Mouse (Mus musculus): ENCODE results near the gene A830005F24Rik. TPM values are rescaled to one million over a fixed set of nuclear protein-coding genes. Genes with fewer than 3 reads are reported as not detected.

Gene A830005F24Rik
- polyA plus RNA-seq (2016; fragmentation: Nextera tagmentation; extraction: Ambion mirVana) = 2.9 TPM in 2 replicates

DNA sequence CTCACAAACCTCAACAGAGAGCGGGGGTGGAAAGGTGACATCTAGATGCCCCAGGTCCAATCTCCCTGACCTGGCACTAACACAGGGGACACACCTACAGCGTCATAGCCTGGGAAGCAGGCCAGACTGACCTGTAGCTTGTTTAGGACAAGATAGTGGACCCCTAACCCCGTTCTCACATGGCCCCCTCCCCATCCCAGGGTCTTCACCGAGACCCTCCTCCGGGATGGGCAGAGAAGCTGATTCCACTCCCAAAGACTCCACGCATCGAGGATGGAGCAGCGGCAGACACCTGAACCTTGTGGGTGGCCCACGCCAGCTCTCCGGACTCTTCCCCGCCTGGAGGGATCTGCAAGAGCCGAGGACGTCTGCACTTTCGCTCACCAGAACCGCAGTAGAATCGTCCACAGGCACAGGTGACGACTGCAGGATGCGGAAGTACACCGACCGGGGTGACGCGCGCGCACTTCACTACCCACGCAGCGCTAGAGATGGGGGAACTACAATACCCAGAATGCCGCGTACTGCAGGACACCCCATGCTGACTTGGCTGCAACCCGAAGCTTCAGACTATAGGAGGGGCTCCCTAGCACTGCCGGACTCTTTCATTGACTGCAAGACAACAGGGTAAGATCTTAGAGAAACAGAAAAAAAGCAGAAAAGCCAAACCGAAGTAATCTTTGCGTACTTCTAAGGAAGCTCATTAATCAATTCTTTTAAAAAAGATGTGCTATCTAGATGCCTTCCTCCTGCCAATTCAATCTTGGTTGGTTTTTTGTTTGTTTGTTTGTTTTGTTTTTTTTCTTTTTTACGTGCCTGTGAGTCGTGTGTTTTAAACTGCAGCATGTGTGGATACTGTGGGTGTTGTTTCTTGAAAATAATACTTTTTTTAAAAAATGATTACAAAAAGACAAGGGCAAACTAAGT, at the start of gene A830005F24Rik, which contains the start of gene Zfp169:
TSS of gene A830005F24Rik (plus strand) at position 568 of the 927 bp plus-strand sequence.
TSS of gene Zfp169 (minus strand) at position 449 of the 927 bp plus-strand sequence.
- Histone ChIP-seq H3K4me3 (replicated peaks) (peak within 1 kb of the TSS; percentile 78), H3K27ac (peak within 1 kb of the TSS; percentile 20; the same call in 1 of the 2 replicates), H3K9me3 (no peaks in the 10 kb centered on the region), H3K27me3 (no peaks in the 10 kb centered on the region), H3K9ac (peak within 1 kb of the TSS; percentile 77), H3K4me1 (peaks cover 12% of the 10 kb centered on the region), H3K4me2 (peak within 1 kb of the TSS; percentile 88), H3K36me3 (replicated peaks) (no peaks in the 10 kb centered on the region)
- peak; percentile 99 for ATAC-seq (ENCODE audit: low FRiP score)
- 2% methylated on average over 34 of the region's 34 CpGs for WGBS

DNA sequence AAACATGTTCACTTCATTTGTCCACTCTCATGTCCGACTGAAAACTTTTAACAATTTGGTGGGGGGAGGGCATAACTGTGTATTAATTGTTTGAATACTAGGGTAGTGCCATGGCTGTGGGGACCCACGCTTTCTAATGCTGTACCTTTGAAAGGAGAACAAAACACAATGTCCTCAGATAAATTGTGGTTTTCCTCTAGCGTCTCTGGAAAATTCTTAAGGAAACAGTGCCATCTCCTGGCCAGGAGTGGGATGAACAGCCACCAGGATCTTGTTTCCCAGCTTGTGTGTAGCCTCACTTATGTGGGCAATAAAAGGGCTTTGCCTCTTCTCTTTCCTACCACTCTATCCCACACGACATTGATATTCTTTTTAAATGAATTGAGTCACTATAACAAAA, 49.2 kb upstream of the A830005F24Rik start:
- H3K4me2 ChIP-seq = no peak overlapping the region
- H3K27ac ChIP-seq = no peak overlapping the region
- no peaks in the 10 kb centered on the region; the same call in 1 of the 2 replicates for H3K27me3 ChIP-seq
- peak; percentile 65; the same call in 1 of the 2 replicates for ATAC-seq (ENCODE audit: low FRiP score)
- no peaks in the 10 kb centered on the region for H3K36me3 ChIP-seq (replicated peaks)
- no peak overlapping the region for H3K9ac ChIP-seq
- H3K4me1 ChIP-seq = peaks cover 21% of the 10 kb centered on the region
- H3K4me3 ChIP-seq (replicated peaks) = no peak overlapping the region
- H3K9me3 ChIP-seq = no peaks in the 10 kb centered on the region
- WGBS = 9% methylated on average over 4 of the region's 4 CpGs

DNA sequence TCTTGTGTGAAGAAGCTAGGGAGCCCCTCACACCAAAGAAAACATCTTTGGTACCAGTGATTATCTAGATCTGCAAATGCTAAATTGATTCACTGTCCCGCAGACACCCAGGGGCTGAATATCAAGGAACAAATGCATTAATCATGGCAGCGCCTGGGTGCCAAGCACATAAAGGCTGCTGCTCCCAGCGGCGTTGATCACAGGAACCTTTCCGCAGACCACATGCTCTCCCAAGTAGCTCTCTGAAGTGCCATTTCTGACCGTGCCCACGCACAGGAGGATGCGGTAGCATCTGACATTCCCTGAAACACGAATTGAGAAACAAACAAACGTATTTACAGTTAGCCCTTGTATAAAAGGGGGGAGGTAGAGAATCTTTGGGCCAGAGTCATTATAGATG, 47.2 kb upstream of the A830005F24Rik start:
- Histone ChIP-seq H3K36me3 (replicated peaks) (no peaks in the 10 kb centered on the region), H3K9ac (no peak overlapping the region), H3K27ac (peak overlapping the region; percentile 47; the same call in 1 of the 2 replicates), H3K9me3 (no peaks in the 10 kb centered on the region), H3K27me3 (no peaks in the 10 kb centered on the region; the same call in 1 of the 2 replicates), H3K4me1 (peaks cover 21% of the 10 kb centered on the region), H3K4me2 (no peak overlapping the region), H3K4me3 (replicated peaks) (no peak overlapping the region)
- WGBS = 60% methylated on average over 10 of the region's 10 CpGs
- ATAC-seq (ENCODE audit: low FRiP score) = no peak

DNA sequence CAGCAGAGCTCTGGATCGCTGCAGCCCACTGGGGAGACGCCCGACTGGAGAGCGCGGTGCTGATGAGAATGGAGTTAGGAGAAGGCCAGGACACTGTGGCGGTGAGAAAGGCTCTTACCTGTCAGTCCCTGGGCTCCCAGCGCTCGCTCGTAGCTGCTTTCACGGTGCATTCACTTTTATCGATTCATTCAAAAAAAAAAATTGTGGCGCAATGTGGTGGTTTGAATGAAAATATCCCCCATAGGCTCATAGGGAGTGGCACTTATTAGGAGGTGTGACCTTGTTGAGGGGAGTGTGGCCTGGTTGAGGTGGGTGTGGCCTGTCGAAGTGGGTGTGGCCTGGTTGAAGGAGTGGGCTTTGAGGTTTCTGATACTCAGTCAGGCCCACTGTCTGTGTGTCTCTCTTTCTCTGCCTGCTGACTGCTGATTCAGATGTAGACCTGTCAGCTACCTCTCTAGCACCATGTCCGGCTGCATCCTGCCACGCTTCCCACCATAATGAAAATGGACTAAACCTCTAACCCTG, 44.7 kb upstream of the A830005F24Rik start:
- Histone ChIP-seq H3K4me3 (replicated peaks) (no peak overlapping the region), H3K36me3 (replicated peaks) (no peaks in the 10 kb centered on the region), H3K9ac (no peak overlapping the region), H3K4me2 (no peak overlapping the region), H3K9me3 (no peaks in the 10 kb centered on the region), H3K4me1 (peaks cover 21% of the 10 kb centered on the region), H3K27ac (no peak overlapping the region), H3K27me3 (no peaks in the 10 kb centered on the region; the same call in 1 of the 2 replicates)
- ATAC-seq (ENCODE audit: low FRiP score) = no peak
- WGBS = 69% methylated on average over 15 of the region's 15 CpGs

DNA sequence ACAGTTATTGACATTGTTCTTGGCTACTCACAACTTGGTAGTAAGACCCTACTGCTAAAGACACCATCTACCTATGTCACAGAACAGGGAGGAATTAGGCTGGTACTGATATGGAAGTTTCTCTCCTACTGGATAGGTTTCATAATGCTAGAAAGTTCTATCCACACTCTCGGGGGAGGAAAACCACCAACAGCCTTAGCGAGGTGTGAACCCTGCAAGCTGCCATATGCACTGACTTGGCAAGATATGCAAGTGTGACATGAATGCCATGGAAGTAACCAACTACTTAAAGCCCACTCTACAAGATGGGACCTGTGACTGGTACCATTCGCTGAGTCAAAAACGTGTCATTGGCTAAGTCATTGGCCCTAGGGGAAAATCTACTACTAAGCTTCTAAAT, 29.8 kb upstream of the A830005F24Rik start:
- ATAC-seq (ENCODE audit: low FRiP score) = no peak
- Histone ChIP-seq H3K9ac (no peak overlapping the region), H3K27ac (no peak overlapping the region), H3K4me1 (no peaks in the 10 kb centered on the region), H3K4me2 (no peak overlapping the region), H3K9me3 (no peaks in the 10 kb centered on the region), H3K4me3 (replicated peaks) (no peak overlapping the region), H3K36me3 (replicated peaks) (peaks cover 10% of the 10 kb centered on the region), H3K27me3 (no peaks in the 10 kb centered on the region)
- 93% methylated on average over 4 of the region's 4 CpGs for WGBS

DNA sequence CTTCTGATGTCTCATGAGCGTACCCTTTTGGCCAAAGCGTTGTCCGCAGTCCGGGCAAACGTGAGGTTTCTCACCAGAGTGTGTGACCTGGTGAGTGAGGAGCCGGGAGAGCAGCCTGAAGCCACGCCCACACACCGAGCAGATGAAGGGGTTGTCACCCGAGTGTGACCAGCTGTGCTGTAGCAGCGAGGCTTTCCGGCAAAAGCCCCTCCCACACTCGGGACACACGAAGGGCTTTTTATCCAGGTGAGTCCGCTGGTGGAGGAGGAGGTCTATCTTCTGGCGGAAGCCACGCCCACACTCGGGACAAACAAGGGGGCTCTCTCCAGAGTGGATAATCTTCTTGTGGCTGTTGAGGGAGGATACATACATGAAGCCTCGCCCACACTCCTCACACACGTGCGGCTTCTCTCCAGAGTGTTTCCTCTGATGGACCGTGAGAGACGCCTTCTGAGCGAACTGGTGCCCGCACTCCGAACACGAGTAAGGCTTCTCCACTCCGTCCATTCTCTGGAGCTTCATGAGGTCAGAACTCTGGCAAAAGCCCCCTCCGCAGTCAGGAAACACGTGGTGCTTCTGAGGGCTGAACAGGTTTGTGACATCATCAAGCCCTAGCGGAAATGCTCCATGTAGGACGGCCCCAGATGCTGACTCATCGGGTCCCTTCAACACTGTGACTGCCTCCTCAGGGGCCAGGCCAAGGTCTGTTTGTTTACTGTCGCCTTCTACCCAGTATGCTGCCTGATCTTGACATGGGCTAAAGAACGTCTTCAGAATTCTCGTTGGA, 22.8 kb upstream of the A830005F24Rik start:
- Histone ChIP-seq H3K27ac (no peak overlapping the region), H3K4me1 (no peaks in the 10 kb centered on the region), H3K4me3 (replicated peaks) (no peak overlapping the region), H3K9me3 (peaks cover 3% of the 10 kb centered on the region; the same call in 1 of the 2 replicates), H3K36me3 (replicated peaks) (peaks cover 50% of the 10 kb centered on the region), H3K27me3 (no peaks in the 10 kb centered on the region), H3K4me2 (no peak overlapping the region), H3K9ac (no peak overlapping the region)
- WGBS = 91% methylated on average over 35 of the region's 35 CpGs
- ATAC-seq (ENCODE audit: low FRiP score) = no peak

DNA sequence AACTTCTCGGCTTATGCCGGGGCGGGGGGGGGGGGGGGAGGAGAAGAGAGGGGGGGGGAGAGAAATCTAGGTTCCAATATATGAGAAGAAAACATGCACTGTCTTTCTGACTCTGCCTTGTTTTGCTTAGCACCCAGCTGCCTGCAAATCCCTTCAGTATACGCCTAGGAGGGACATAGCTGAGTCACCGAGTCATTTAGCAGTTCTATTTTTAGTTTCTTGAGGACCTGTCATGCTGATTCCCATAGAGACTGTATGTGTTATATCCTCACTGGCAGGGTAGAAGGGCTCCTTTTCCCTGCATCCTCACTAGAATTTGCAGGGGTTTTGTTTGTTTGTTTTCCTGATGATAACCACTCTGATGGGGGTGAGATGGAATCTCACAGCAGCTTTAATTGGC, 20.2 kb upstream of the A830005F24Rik start:
- H3K27me3 ChIP-seq = no peaks in the 10 kb centered on the region
- no peak overlapping the region for H3K9ac ChIP-seq
- no peak overlapping the region for H3K4me2 ChIP-seq
- H3K4me1 ChIP-seq = peaks cover 10% of the 10 kb centered on the region
- no peak for ATAC-seq (ENCODE audit: low FRiP score)
- WGBS = 84% methylated on average over 4 of the region's 5 CpGs
- H3K27ac ChIP-seq = no peak overlapping the region
- H3K36me3 ChIP-seq (replicated peaks) = peaks cover 48% of the 10 kb centered on the region
- peaks cover 7% of the 10 kb centered on the region; the same call in 1 of the 2 replicates for H3K9me3 ChIP-seq
- no peak overlapping the region for H3K4me3 ChIP-seq (replicated peaks)

DNA sequence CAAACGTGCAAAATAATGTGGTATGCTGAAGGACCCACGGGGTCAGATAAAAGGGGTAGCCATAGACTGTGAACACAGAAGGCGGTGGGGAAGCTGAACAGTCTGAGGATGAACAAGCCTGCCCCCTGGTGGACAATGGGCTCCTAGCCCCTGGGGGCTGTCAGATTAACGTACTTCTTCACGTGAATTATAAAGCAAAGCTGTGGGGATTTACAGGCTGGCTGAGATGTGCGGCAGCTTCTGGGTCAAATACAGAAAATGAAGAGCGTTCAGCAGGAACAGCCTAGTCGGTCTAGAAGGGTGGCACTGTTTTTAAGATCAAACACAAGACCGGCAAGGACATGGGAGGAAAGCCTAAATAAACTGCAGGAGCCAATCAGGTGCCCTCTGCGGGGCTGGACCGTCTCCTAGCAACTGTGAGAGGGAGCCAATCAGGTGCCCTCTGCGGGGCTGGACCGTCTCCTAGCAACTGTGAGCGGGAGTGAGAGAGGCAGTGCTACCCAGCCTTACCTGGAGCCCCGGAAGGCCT, 15.6 kb upstream of the A830005F24Rik start:
- ATAC-seq (ENCODE audit: low FRiP score) = peak; percentile 99
- H3K27ac ChIP-seq = no peak overlapping the region
- H3K27me3 ChIP-seq = no peaks in the 10 kb centered on the region
- peaks cover 20% of the 10 kb centered on the region for H3K36me3 ChIP-seq (replicated peaks)
- H3K4me3 ChIP-seq (replicated peaks) = peak overlapping the region; percentile 41
- H3K4me1 ChIP-seq = peaks cover 12% of the 10 kb centered on the region
- H3K9me3 ChIP-seq = peaks cover 7% of the 10 kb centered on the region; the same call in 1 of the 2 replicates
- 4% methylated on average over 15 of the region's 15 CpGs for WGBS
- H3K4me2 ChIP-seq = peak overlapping the region; percentile 52
- H3K9ac ChIP-seq = no peak overlapping the region

DNA sequence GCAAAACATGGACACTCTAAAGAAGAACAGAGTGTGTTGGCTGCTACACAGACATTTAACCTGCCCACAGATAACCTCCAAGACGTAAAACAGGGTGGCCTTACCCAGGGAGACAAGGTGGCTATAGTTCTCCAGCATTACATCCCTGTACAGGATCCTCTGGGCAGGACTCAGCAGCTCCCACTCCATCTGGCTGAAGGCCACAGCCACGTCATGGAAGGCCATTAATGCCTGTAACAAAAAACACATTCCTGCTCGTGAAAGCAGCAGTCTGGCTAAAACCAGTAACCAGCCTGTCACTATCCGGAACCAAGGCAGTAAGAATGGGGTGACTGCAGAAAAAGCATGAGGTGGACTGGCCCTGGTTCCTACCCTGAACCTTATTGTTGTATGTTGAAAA, 14.7 kb upstream of the A830005F24Rik start:
- no peak for ATAC-seq (ENCODE audit: low FRiP score)
- 79% methylated on average over 4 of the region's 4 CpGs for WGBS

DNA sequence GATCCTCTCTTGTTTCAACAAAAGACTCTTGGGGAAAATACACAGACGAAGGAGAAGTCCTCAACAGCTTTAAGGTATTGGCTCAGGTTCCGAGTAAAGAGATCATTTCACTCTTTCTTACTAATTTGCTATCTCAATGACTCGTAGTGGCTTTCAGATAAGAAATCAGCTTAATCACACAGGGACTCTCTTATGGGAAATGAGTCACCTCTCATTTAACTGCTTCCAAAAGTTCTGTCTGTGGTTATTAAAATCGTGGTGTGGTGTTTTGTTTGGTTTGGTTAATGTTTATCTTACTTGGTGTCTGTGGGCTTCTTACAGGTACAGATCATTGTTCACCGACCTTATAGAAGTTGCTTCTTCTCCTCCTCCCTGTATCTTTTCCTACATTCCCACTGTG, 10.9 kb upstream of the A830005F24Rik start:
- no peak for ATAC-seq (ENCODE audit: low FRiP score)
- 69% methylated on average over 5 of the region's 5 CpGs for WGBS

More for the DNA sequence above, 14.7 kb upstream of the A830005F24Rik start:
- H3K27me3 ChIP-seq = no peaks in the 10 kb centered on the region
- H3K4me3 ChIP-seq (replicated peaks) = no peak overlapping the region
- H3K36me3 ChIP-seq (replicated peaks) = peaks cover 27% of the 10 kb centered on the region
- peaks cover 12% of the 10 kb centered on the region for H3K4me1 ChIP-seq
- H3K27ac ChIP-seq = no peak overlapping the region
- H3K4me2 ChIP-seq = no peak overlapping the region
- H3K9ac ChIP-seq = no peak overlapping the region
- H3K9me3 ChIP-seq = peaks cover 12% of the 10 kb centered on the region; the same call in 1 of the 2 replicates

DNA sequence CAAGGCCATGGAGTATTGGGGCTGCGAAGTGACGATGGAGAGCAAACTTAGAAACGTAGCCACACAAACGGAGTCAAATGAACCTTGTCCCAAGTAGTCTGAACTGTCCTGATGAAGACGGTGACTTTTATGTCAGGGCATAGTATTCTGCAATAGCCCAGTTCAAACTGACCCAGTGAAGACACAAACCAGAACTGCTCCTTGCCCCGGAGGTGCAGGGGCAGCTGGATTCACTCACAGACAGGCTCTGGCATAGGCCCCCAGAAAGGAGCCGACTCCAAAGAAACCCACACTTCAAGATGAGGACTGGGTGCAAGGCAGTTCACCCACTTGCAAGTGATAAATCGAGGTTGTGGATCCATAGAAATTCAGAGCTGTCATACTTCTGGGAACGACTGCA, 4.7 kb upstream of the A830005F24Rik start:
- no peak for ATAC-seq (ENCODE audit: low FRiP score)
- Histone ChIP-seq H3K4me1 (peaks cover 9% of the 10 kb centered on the region), H3K27me3 (no peaks in the 10 kb centered on the region), H3K27ac (no peak overlapping the region), H3K4me2 (no peak overlapping the region), H3K9ac (no peak overlapping the region), H3K36me3 (replicated peaks) (peaks cover 23% of the 10 kb centered on the region), H3K9me3 (0 out of 2 replicates have a peak, but pooled peaks cover under 1% of the 10 kb centered on the region), H3K4me3 (replicated peaks) (no peak overlapping the region)
- 92% methylated on average over 9 of the region's 9 CpGs for WGBS

More for the DNA sequence above, 10.9 kb upstream of the A830005F24Rik start:
- Histone ChIP-seq H3K4me1 (peaks cover 10% of the 10 kb centered on the region), H3K9me3 (0 out of 2 replicates have a peak, but pooled peaks cover 5% of the 10 kb centered on the region), H3K27me3 (no peaks in the 10 kb centered on the region), H3K9ac (no peak overlapping the region), H3K36me3 (replicated peaks) (peaks cover 40% of the 10 kb centered on the region), H3K27ac (no peak overlapping the region), H3K4me3 (replicated peaks) (no peak overlapping the region), H3K4me2 (no peak overlapping the region)
